18 mouse cellular contexts compared by ENCODE assay signal in genomic region chr6:86293301-86293700, GRCm38 (mm10).
DNase-seq lines count a peak whose midpoint lies in the region; ATAC-seq and TF ChIP-seq lines count a peak whose summit lies in the region.
"Had no signal": no experiment of that assay in that cellular context is flagged by ENCODE, and none has a peak within 500 bp of the region (broad histone marks: within the 10 kb centered on the region; RNA-seq: fewer than 3 reads in every experiment).

No protein-coding gene starts in this region.

- no peak for ATAC-seq in heart, embryonic 11.5 days (replicated peaks; ENCODE audit: insufficient number of reproducible peaks, low FRiP score, low TSS enrichment)
- ATAC-seq in kidney, embryonic 15.5 days (replicated peaks; ENCODE audit: low FRiP score), result no peak
- ATAC-seq: liver, postnatal 0 days; Patski had no signal

- no peaks in the 10 kb centered on the region for H3K9me3 ChIP-seq in heart, embryonic 11.5 days (replicated peaks; ENCODE audit: control insufficient read depth, low read length)
- H3K9me3 ChIP-seq in kidney, embryonic 15.5 days (replicated peaks), result no peaks in the 10 kb centered on the region
- H3K9me3 ChIP-seq: embryonic facial prominence, embryonic 12.5 days; limb, embryonic 12.5 days; neural tube, embryonic 13.5 days had no signal

- 76% methylated on average over 8 of the region's 8 CpGs for WGBS in heart, embryonic 11.5 days (ENCODE audit: insufficient replicate concordance)
- 72% methylated on average over 8 of the region's 8 CpGs for WGBS in kidney, embryonic 15.5 days

- H3K4me3 ChIP-seq in heart, embryonic 11.5 days (ENCODE audit: low read depth, low read length), result no peak overlapping the region
- H3K4me3 ChIP-seq in kidney, embryonic 15.5 days (replicated peaks), result no peak overlapping the region
- H3K4me3 ChIP-seq in layer of hippocampus, adult 2 months, result no peak overlapping the region
- H3K4me3 ChIP-seq: embryonic facial prominence, embryonic 12.5 days; left cerebral cortex, adult 2 months; limb, embryonic 12.5 days; neural tube, embryonic 13.5 days had no signal

- H3K9ac ChIP-seq in heart, embryonic 11.5 days (ENCODE audit: low read depth, low read length), result no peak overlapping the region
- no peak overlapping the region for H3K9ac ChIP-seq in kidney, embryonic 15.5 days
- H3K9ac ChIP-seq: embryonic facial prominence, embryonic 12.5 days; limb, embryonic 12.5 days; liver, postnatal 0 days; neural tube, embryonic 13.5 days had no signal

- no peak for TF ChIP-seq CTCF in layer of hippocampus, adult 2 months (conservative IDR thresholded peaks at IDR 0.05)

- H3K27me3 ChIP-seq in heart, embryonic 11.5 days (ENCODE audit: control insufficient read depth, insufficient read depth, low read length), result no peaks in the 10 kb centered on the region
- H3K27me3 ChIP-seq in kidney, embryonic 15.5 days, result no peaks in the 10 kb centered on the region
- H3K27me3 ChIP-seq: embryonic facial prominence, embryonic 12.5 days; limb, embryonic 12.5 days; neural tube, embryonic 13.5 days; Patski had no signal

- H3K27ac ChIP-seq in heart, embryonic 11.5 days (ENCODE audit: low read depth, low read length), result no peak overlapping the region
- H3K27ac ChIP-seq in kidney, embryonic 15.5 days, result no peak overlapping the region
- H3K27ac ChIP-seq in layer of hippocampus, adult 2 months, result no peak overlapping the region
- H3K27ac ChIP-seq: embryonic facial prominence, embryonic 12.5 days; left cerebral cortex, adult 2 months; limb, embryonic 12.5 days; neural tube, embryonic 13.5 days had no signal

- no peak overlapping the region for H3K4me2 ChIP-seq in heart, embryonic 11.5 days
- H3K4me2 ChIP-seq in kidney, embryonic 15.5 days, result no peak overlapping the region
- H3K4me2 ChIP-seq: embryonic facial prominence, embryonic 12.5 days; limb, embryonic 12.5 days; neural tube, embryonic 13.5 days had no signal

- intact Hi-C loops in heart, postnatal 14 days (cut with DNase I), result no loop called here

- H3K4me1 ChIP-seq in heart, embryonic 11.5 days (ENCODE audit: control insufficient read depth, insufficient read depth, low read length), result no peaks in the 10 kb centered on the region
- no peaks in the 10 kb centered on the region for H3K4me1 ChIP-seq in kidney, embryonic 15.5 days
- H3K4me1 ChIP-seq: embryonic facial prominence, embryonic 12.5 days; limb, embryonic 12.5 days; neural tube, embryonic 13.5 days had no signal

- H3K36me3 ChIP-seq in heart, embryonic 11.5 days (ENCODE audit: control insufficient read depth, insufficient read depth, low read length), result no peaks in the 10 kb centered on the region
- no peaks in the 10 kb centered on the region for H3K36me3 ChIP-seq in kidney, embryonic 15.5 days
- H3K36me3 ChIP-seq: embryonic facial prominence, embryonic 12.5 days; limb, embryonic 12.5 days; neural tube, embryonic 13.5 days had no signal

- peak; percentile 9 for DNase-seq in heart, adult 8-10 months (ENCODE audit: low spot score)
- peak; percentile 21 to 35 for DNase-seq in kidney, adult 8-10 months
- peak; percentile 32 to 60 for DNase-seq in adrenal gland, postnatal 36 days
- DNase-seq in heart, postnatal 14 days, result peak; percentile 7 to 11
- DNase-seq in layer of hippocampus, adult 2 months (ENCODE audit: low spot score in 2 of 2), result no peak
- DNase-seq: cerebellum, postnatal 14 days; gastrocnemius, postnatal 25 days; liver, postnatal 0 days; lung, postnatal 36 days; right cerebral cortex, adult 18-20 months; thymus, postnatal 4 days had no signal

Comparison
In these comparisons a context has a peak if more than half of its experiments do, and no peak if none do; other contexts are left out.
1. DNase-seq: peak in heart, adult 8-10 months (single experiment), kidney, adult 8-10 months (2 of 2), adrenal gland, postnatal 36 days (2 of 2) and heart, postnatal 14 days (2 of 2); none in layer of hippocampus, adult 2 months (0 of 2).